Mouse (Mus musculus): ENCODE data around the gene Lrit2.

GRCm38 (mm10) chr14:37083755-37084154 is 16.0 kb downstream of the Lrit2 start:
- TF ChIP-seq POLR2A (IDR thresholded peaks at IDR 0.05; ENCODE audit: extremely low read depth, insufficient read depth, low read length): no peak
- TF ChIP-seq CTCF (IDR thresholded peaks at IDR 0.05; ENCODE audit: extremely low read depth, insufficient read depth, low read length): no peak
